Mouse (Mus musculus) heart, embryonic 13.5 days (tissue): ENCODE data around the gene Elf1. TPM values are rescaled to one million over a fixed set of nuclear protein-coding genes. Genes with fewer than 3 reads are reported as not detected.
"Not testable (repeated sequence)": the region's sequence is repeated elsewhere in the genome, so short reads cannot be mapped to it uniquely, and the experiment has no call there.

Source experiments
- ATAC-seq: fragments of 200-750 bp; cut with Nextera tagmentation; 2 replicates; pipeline ENCODE4 v1.8.0; 2017; ENCODE audit warnings: moderate TSS enrichment; ENCODE audit not compliant: insufficient number of reproducible peaks, low FRiP score, low TSS enrichment; ENCODE audit errors: extremely low read depth
- H3K27ac ChIP-seq: fragments of 300-500 bp; sonication (generic); replicated peaks from 2 replicates; pipeline ENCODE4 v1.5.1; 2015; ENCODE audit warnings: moderate library complexity, mild to moderate bottlenecking, inconsistent platforms
- H3K27me3 ChIP-seq: fragments of 300-500 bp; sonication (generic); replicated peaks from 2 replicates; pipeline ENCODE4 v1.6.1; 2015; ENCODE audit warnings: mild to moderate bottlenecking, inconsistent platforms
- H3K36me3 ChIP-seq: fragments of 300-500 bp; sonication (generic); 2 replicates; pipeline ENCODE4 v1.6.1; 2015; ENCODE audit warnings: mild to moderate bottlenecking, inconsistent platforms
- H3K4me1 ChIP-seq: fragments of 300-500 bp; sonication (generic); 2 replicates; pipeline ENCODE4 v1.6.1; 2015; ENCODE audit warnings: inconsistent platforms
- H3K4me2 ChIP-seq: fragments of 300-500 bp; sonication (generic); 2 replicates; pipeline ENCODE4 v1.6.1; 2015; ENCODE audit warnings: inconsistent platforms, mild to moderate bottlenecking, moderate library complexity
- H3K4me3 ChIP-seq: fragments of 300-500 bp; sonication (generic); 2 replicates; pipeline ENCODE4 v1.5.1; 2015; ENCODE audit warnings: moderate library complexity, mild to moderate bottlenecking, inconsistent platforms
- H3K9ac ChIP-seq: fragments of 300-500 bp; sonication (generic); 2 replicates; pipeline ENCODE4 v1.6.1; 2015; ENCODE audit warnings: inconsistent platforms, mild to moderate bottlenecking, moderate library complexity
- H3K9me3 ChIP-seq: fragments of 300-500 bp; sonication (generic); 2 replicates; pipeline ENCODE4 v1.6.1; 2016; ENCODE audit warnings: inconsistent platforms
- WGBS: fragments of 180-500 bp; shearing (Covaris S2); methylation state at CpG from one replicate; pipeline ENCODE4 v1.1.7; 2015; ENCODE audit warnings: mixed read lengths; 5-methylcytosine and 5-hydroxymethylcytosine counted together
- polyA plus RNA-seq: library from polyadenylated mRNA; unstranded; fragments of >200 nt; fragmentation: Nextera tagmentation; extraction: Ambion mirVana; gene quantifications from 2 replicates; pipeline ENCODE4 v1.2.1, GENCODE M21; 2015

Elf1 gene
- polyA plus RNA-seq, result 7.2 and 8.0 TPM in 2 replicates

GRCm38 (mm10) chr14:79480624-79481338, at the start of gene Elf1:
Gene Elf1, plus strand, starts transcription at chr14:79481194.
- WGBS, result under 1% methylated on average over 70 of the region's 96 CpGs
- Histone ChIP-seq H3K4me2 (peak within 1 kb of the TSS; percentile 71), H3K4me1 (peaks cover 37% of the 10 kb centered on the region), H3K9me3 (no peaks in the 10 kb centered on the region), H3K4me3 (peak within 1 kb of the TSS; percentile 84), H3K27me3 (no peaks in the 10 kb centered on the region), H3K9ac (peak within 1 kb of the TSS; percentile 95), H3K27ac (peak within 1 kb of the TSS; percentile 100), H3K36me3 (peaks cover 26% of the 10 kb centered on the region)
- ATAC-seq, result peak; percentile 68

DNA sequence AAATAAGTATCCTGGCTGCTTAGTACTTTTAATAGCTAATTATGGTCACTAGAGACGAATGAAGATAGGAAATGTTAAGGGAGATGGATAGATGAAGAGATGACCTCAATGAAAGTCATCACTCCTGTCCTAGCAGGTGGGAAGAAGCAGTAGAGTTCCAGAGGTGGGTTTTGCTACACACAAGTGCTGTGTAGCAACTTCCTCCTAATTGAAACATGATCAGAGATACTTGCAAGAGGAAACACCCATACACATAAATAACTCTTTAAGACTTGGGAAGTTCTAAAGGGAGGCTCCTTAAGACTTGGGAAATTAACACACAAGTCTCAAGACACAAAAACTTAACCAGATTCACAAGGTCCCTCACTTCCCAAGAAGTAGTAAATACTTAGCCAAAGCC, 46.9 kb upstream of the Elf1 start:
- Histone ChIP-seq H3K36me3 (peaks cover 3% of the 10 kb centered on the region; the same call in 1 of the 2 replicates), H3K27ac (no peak overlapping the region), H3K27me3 (no peaks in the 10 kb centered on the region), H3K4me3 (no peak overlapping the region), H3K9me3 (no peaks in the 10 kb centered on the region), H3K4me1 (no peaks in the 10 kb centered on the region), H3K9ac (no peak overlapping the region), H3K4me2 (no peak overlapping the region)
- ATAC-seq, result no peak
- 63% methylated on average over 1 of the region's 1 CpGs for WGBS

DNA sequence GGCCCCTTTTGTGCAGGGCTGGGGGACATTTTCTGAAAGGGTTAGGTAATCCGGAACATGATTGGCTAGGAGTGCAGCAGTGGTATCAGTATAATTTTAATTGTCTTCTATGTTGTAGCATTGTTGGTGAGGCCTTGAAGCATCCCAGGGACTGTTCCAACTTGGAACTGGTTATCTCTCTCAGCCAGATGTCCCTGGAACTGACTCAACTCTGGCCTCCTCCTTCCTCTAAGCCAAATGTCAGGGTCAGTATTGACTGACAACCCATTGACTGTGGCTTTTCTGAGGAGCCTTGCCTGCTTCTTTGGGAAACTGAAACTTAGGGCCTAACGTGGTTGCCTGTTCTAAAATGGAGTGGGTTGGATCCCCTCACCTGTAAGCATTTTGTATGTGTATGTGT, 40.3 kb upstream of the Elf1 start:
- Histone ChIP-seq H3K27me3 (no peaks in the 10 kb centered on the region), H3K9ac (no peak overlapping the region), H3K9me3 (0 out of 2 replicates have a peak, but pooled peaks cover 7% of the 10 kb centered on the region), H3K36me3 (no peaks in the 10 kb centered on the region), H3K4me1 (no peaks in the 10 kb centered on the region), H3K27ac (no peak overlapping the region), H3K4me2 (no peak overlapping the region), H3K4me3 (no peak overlapping the region)
- no peak for ATAC-seq
- 79% methylated on average over 2 of the region's 2 CpGs for WGBS

- Histone ChIP-seq H3K9me3 (0 out of 2 replicates have a peak, but pooled peaks cover 7% of the 10 kb centered on the region), H3K4me3 (no peak overlapping the region), H3K4me2 (no peak overlapping the region), H3K36me3 (no peaks in the 10 kb centered on the region), H3K27me3 (no peaks in the 10 kb centered on the region), H3K4me1 (no peaks in the 10 kb centered on the region), H3K9ac (no peak overlapping the region), H3K27ac (no peak overlapping the region)
- ATAC-seq, result no peak
- WGBS, result 72% methylated on average over 5 of the region's 5 CpGs
Measured at GRCm38 (mm10) chr14:79441441-79441840, 39.6 kb upstream of the Elf1 start.

DNA sequence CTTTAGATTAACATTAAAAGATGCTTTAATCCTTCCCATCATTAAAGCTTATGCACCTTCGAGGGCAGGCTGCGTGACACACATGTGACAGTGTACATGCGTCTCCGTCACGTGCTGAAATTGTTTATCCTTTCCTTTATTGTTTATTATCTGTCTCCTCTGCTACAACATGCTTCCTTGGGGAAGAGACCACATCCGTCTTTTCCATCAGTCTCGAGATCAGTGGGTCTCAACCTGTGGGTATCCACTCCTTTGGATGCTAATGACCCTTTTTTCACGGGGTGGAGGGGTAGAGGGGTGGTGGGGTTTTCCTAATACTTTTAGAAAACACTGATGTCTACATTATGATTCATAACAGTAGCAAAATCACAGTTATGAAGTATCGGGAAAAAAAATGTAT, 36.4 kb upstream of the Elf1 start:
- WGBS, result 81% methylated on average over 9 of the region's 9 CpGs
- no peaks in the 10 kb centered on the region for H3K27me3 ChIP-seq
- H3K4me3 ChIP-seq, result no peak overlapping the region
- no peak overlapping the region for H3K9ac ChIP-seq
- no peaks in the 10 kb centered on the region for H3K36me3 ChIP-seq
- H3K9me3 ChIP-seq, result 0 out of 2 replicates have a peak, but pooled peaks cover 2% of the 10 kb centered on the region
- no peak for ATAC-seq
- H3K27ac ChIP-seq, result no peak overlapping the region
- H3K4me1 ChIP-seq, result no peaks in the 10 kb centered on the region
- no peak overlapping the region for H3K4me2 ChIP-seq

DNA sequence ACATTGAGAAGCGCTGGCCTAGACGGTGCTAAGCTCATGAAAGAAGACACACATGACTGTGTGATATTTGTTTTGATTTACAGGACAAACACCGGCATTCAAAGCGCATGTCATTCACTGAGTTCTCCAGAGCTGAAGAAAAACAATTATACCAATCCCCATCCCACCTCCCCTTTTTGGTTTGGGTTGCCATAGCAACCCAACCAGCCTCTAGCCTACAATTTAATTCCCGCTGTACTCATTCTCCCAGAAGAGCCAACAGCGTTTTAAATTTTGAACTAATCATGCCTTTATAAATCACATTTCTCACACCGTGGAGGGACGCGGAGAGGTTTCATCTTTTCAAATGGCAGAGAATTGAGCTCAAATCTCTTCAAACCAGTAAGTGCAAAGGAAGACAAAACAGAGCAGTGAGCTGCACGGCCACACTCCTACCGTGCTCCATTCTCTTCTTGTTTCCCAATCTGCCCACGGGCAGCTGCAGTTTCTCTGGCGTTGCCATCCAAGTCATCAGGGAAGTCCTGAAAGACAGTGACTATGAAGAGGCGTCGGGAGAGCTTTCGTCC, 35.9 kb upstream of the Elf1 start:
- no peak overlapping the region for H3K4me2 ChIP-seq
- H3K9ac ChIP-seq, result no peak overlapping the region
- H3K9me3 ChIP-seq, result no peaks in the 10 kb centered on the region
- H3K27ac ChIP-seq, result no peak overlapping the region
- 69% methylated on average over 16 of the region's 16 CpGs for WGBS
- no peaks in the 10 kb centered on the region for H3K4me1 ChIP-seq
- no peak for ATAC-seq
- no peaks in the 10 kb centered on the region for H3K36me3 ChIP-seq
- no peak overlapping the region for H3K4me3 ChIP-seq
- H3K27me3 ChIP-seq, result no peaks in the 10 kb centered on the region

DNA sequence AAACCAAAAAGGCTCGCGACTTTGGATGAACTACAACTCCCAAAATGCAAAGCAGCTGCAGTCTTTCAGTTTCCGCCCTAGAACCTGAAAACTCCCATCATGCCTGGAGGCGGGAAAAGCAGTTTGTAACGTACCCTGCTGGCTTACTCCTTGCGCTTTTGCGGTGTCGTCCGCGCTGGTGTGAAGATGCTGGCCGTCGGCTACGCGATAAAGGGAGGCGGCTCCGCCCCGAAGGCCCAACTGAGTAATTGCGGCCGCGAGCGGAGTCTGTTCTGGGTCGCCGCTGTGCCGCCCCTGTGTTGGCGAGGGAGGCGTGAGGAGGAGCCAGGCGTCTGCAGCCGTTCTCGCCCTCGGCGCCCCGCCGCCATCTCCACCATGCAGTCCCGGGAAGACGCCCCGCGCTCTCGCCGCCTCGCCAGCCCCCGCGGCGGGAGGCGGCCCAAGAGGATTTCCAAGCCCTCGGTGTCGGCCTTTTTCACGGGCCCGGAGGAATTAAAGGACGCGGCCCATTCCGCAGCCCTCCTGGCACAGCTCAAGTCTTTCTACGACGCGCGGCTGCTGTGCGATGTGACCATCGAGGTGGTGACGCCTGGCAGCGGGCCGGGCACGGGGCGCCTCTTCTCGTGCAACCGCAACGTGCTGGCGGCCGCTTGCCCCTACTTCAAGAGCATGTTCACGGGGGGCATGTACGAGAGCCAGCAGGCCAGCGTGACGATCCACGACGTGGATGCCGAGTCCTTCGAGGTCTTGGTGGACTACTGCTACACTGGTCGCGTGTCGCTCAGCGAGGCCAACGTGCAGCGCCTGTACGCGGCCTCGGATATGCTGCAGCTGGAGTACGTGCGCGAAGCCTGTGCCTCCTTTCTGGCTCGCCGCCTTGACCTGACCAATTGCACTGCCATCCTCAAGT, 29.1 kb upstream of the Elf1 start, which contains the start of gene Kbtbd6:
Gene Kbtbd6 (plus strand): TSS at position 155 of the 910 bp plus-strand sequence.
- Histone ChIP-seq H3K27ac (peak within 1 kb of the TSS; percentile 53; the same call in 1 of the 2 replicates), H3K4me2 (peak within 1 kb of the TSS; percentile 66), H3K9ac (peak within 1 kb of the TSS; percentile 74), H3K4me3 (peak within 1 kb of the TSS; percentile 63)
- not testable (repeated sequence) for H3K4me1 ChIP-seq, H3K9me3 ChIP-seq, H3K27me3 ChIP-seq, H3K36me3 ChIP-seq
- peak; percentile 76 for ATAC-seq
- 12% methylated on average over 45 of the region's 89 CpGs for WGBS

- H3K27me3 ChIP-seq, H3K27ac ChIP-seq, H3K4me1 ChIP-seq, H3K36me3 ChIP-seq, H3K4me2 ChIP-seq, H3K9me3 ChIP-seq, ATAC-seq, H3K4me3 ChIP-seq, H3K9ac ChIP-seq: not testable (repeated sequence)
- WGBS, result 91% methylated on average over 8 of the region's 10 CpGs
Measured at GRCm38 (mm10) chr14:79452591-79452934, 28.4 kb upstream of the Elf1 start.

- no peak for ATAC-seq
- H3K4me1 ChIP-seq, result no peaks in the 10 kb centered on the region
- no peak overlapping the region for H3K4me3 ChIP-seq
- no peaks in the 10 kb centered on the region for H3K9me3 ChIP-seq
- H3K9ac ChIP-seq, result no peak overlapping the region
- H3K27ac ChIP-seq, result no peak overlapping the region
- no peaks in the 10 kb centered on the region for H3K27me3 ChIP-seq
- H3K36me3 ChIP-seq, result peaks cover 51% of the 10 kb centered on the region
- 91% methylated on average over 1 of the region's 1 CpGs for WGBS
- H3K4me2 ChIP-seq, result no peak overlapping the region
Measured at GRCm38 (mm10) chr14:79460401-79460800, 20.6 kb upstream of the Elf1 start.

- Histone ChIP-seq H3K9ac (no peak overlapping the region), H3K27me3 (no peaks in the 10 kb centered on the region), H3K36me3 (peaks cover 57% of the 10 kb centered on the region), H3K4me1 (no peaks in the 10 kb centered on the region), H3K27ac (no peak overlapping the region), H3K4me2 (no peak overlapping the region), H3K4me3 (no peak overlapping the region), H3K9me3 (no peaks in the 10 kb centered on the region)
- 82% methylated on average over 4 of the region's 4 CpGs for WGBS
- no peak for ATAC-seq
Measured at GRCm38 (mm10) chr14:79460988-79461387, 20.0 kb upstream of the Elf1 start.

DNA sequence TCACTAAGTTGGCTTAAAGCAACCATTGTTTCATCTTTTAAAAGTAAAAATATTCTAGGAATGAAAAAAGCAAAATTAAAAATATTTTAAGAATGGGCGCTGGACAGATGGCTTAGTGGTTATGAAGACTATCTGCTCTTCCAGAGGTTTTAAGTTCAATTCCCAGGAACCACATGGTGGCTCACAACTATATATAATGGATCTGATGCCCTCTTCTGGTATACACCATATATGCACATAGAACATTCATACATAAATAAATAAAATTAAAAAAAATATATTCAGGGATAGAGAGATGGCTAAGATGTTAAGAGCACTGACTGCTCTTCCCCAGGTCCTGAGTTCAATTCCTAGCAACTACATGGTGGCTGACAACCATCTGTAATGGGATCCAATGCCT, 15.4 kb upstream of the Elf1 start:
- Histone ChIP-seq H3K27ac (no peak overlapping the region), H3K9me3 (no peaks in the 10 kb centered on the region), H3K4me2 (no peak overlapping the region), H3K27me3 (no peaks in the 10 kb centered on the region), H3K36me3 (peaks cover 84% of the 10 kb centered on the region), H3K4me3 (no peak overlapping the region), H3K9ac (no peak overlapping the region), H3K4me1 (no peaks in the 10 kb centered on the region)
- WGBS, result 77% methylated on average over 1 of the region's 1 CpGs
- no peak for ATAC-seq
